Mouse (Mus musculus) heart, postnatal 0 days (tissue): Measurements from ENCODE around the gene Nhp2.

Experiments used
- CTCF ChIP-seq: IDR thresholded peaks from 2 replicates; pipeline ENCODE4 v1.5.1; 2016; ENCODE audit warnings: antibody characterized with exemption, control low read depth, low read depth
- EP300 ChIP-seq: IDR thresholded peaks from 2 replicates; pipeline ENCODE4 v1.6.1; 2016; ENCODE audit warnings: antibody characterized with exemption, low read depth

- TF ChIP-seq CTCF (no peak), EP300 (no peak)
These were observed 30.3 kb downstream of the Nhp2 start for GRCm38 (mm10) chr11:51649889-51650199.
